Mouse (Mus musculus): ENCODE data around the gene Cox19.

The Cox19 gene

DNA sequence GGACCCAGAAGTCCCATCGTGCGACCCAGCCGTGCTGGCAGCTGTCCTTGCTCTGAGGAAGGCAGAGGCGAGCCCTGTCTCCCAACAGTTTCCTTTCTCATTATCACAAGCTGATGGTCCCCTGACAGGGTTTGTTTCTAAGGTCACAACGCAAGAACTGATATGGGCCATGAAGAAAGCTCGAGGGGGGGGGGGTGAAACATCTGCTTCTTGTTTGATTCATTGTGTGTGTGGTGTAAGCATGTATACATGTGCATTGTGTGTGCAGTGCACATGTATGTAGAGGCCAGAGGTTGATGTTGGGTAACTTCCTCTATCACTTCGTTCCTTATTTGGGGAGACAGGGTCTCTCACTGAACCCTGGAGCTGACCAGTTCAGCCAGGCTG, 23.6 kb downstream of the Cox19 start:
- no peak for DNase-seq (ENCODE audit: low spot score)

DNA sequence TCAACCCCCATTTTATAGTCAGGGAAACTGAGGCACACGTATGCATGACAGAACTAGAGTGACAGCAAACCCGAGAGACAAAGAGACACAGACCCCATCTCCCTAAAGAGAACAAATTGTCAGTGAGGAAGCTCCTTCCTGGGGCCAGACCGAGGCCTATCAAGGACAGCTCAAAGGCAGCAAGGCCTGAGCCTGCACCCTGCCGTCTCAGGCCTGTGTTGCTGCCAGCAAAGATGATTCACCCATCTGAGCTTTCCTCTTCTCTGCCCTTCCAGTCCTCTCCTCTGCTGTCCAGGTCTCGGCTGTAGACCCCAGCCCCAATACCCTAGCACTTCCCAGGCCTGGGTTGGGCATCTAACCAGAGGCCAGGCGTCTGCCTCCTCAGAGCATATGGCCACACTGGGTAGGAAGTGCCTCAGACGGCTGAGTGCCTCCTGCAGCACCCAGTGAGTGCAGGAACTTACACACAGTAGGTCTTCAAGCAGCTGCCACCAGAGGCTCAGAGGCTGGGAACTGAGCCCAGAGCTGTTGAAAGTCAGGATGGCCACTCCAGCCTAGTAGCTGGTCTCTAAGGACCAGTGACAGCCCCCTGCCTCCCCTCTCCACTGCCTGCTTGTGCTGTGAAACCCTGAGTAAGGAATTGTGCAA, 24.1 kb downstream of the Cox19 start:
- DNase-seq (ENCODE audit: low spot score): no peak

DNA sequence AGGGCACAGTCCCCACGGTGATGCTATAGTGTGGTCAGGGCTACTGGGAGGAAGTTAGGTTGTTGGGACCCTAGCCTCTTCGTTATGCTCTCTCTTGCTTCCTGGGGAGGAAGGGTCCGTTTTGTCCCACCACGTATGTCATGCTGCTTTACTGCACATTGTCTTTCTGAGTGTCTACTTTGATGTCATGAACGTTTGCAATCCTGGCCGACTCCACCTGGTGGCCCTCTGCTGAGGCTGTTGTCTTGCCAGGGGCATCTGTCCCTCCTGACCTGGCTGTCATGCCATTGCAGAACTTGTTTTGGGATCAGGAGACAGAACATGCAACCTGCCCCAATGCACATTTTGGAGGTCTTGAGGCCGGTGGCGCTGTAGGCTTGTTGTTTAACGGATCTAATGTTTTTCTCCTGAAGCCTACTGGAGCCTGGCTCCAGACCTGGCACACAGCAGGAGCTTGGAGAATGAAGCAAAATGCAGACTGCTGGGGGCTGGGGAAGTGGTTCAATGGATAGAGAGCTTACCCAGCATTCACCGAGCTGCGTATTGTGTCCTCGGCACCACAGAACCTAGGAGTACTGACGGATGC, 25.0 kb downstream of the Cox19 start:
- DNase-seq (ENCODE audit: low spot score): no peak

DNA sequence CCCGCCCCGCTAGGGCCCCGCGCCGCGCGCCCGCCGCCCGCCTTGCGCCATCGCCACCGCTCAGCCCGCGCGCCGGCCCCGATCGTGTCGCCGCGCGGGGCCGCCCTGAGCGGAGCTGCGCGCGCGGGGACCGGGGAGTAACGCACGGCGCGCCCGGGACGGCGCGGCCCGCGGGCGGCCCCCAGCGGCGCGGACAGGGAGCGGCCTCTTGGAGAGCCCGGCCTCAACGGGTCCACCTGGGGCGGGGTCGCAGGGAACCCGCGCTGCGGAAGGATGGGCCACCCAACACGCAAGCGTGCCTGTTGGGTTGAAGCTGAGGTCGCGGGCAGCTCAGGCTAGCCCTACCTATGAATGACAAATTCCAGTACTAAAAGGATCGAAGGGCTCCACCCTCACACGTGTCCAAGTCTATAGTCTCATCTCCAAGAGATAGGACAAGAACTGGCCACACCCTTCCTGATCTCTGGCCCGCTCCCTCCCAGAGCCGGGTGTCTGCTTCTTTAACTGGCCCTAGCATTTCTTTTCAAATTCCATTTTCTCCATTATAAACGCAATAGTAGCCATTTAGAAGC, 25.7 kb downstream of the Cox19 start, which contains the start of gene Adap1:
TSS of gene Adap1 (minus strand) at position 228 of the 572 bp plus-strand sequence.
- peak; percentile 60 for DNase-seq (ENCODE audit: low spot score)

DNA sequence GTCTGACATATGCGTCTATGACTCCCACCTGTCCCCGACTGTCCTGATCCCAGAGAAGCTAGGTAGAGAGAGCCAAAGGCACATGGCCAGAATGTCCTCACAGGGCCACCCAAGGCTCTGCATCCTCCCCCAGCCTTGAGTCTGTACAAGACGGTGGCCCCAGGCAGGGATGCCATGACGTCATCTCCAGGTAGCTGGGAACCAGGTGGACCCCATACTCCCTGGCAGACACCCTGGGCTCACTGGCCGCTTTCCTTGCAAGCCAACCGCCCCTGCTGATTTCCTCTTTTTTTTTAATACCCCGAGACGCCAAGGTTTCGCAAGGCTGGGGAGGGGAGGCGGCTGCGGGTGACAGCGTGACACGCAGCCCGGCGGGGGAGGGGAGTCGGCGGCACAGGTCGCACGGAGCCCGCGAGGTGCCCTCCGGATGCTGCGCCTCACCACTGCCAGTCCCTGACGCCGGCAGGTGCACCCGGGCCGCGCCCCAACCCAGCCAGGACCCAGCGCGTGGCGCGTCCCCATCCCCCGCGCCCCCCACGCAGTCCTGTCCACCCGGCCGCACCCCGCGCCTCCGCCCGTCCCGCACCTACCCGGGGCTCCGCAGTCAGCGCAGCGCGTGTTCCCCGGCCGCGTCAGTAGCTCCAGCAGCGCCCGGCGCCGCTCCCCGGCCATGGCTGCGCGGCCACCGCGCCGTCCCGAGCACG, 26.4 kb downstream of the Cox19 start:
- DNase-seq (ENCODE audit: low spot score): peak; percentile 39

DNA sequence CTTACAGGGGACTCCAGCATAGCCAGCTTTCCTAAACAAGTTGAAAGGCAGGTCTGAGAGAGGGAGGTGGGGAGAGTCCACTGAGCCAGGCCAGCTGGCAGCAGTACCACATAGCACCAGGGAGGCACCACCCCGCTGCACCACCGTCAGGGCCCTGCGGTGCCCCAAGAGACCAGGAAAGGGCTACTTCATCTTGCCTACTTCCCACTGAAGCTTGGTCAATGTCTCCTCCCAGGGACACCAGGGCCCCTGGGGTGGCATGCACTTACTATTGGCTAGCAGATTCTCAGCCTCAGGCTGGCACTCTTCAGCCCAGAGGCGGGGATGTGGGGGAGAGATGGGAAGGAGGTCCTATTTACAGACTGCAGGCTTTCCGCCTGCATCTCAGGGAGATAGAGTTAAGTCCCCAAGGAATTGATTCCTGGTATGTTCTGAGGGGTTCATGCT, 27.1 kb downstream of the Cox19 start:
- peak; percentile 36 for DNase-seq (ENCODE audit: low spot score)

DNA sequence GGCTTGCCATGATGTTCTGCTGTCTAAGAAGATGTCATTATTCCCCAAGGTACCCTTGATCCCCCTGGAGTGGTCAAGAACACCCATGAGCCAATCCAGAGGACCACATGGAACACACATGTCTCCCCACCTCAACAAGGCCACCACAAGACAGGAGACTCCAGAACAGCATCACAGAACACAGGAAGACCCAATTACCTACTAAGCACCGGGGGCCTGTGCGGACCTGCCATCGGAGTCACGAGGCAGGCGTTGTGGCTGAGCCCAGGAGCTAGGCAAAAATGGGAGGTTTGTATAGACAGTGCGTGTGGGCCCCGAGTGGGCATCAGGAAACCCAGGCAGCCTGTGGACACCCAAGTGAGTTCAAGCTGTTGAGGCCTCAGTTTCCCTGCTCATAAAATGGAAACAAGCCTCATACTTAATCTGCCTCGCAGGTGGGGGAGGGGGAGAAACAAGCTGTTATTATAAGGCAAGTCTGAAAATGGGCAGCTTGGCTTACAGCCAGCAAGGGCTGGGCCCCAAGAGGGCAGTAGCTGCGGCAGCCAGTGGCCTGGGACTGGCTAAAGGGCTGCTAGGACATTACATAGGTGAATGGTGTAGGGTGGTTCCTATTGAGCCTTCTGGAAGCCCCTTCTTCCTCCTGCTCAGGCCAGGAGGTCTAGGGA, 27.8 kb downstream of the Cox19 start:
- peak; percentile 50 for DNase-seq (ENCODE audit: low spot score)

DNA sequence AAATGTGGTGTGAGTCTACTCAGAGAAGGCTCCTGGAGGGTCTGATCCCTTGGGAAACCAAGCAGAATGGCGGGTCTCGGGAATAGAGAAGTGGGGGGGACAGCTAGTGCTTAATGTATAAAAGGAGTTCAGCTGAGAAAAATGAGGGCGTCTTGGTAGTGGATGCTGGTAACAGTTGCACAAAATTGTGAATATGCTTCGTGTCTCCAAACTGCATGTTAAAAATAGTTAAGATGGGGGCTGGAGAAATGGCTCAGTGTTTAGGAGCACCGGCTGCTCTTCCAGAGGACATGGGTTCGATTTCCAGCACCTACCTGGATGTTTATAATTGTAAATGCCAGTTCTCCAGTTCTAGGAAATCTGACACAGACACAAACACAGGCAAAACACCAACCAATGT, 29.9 kb downstream of the Cox19 start:
- DNase-seq (ENCODE audit: low spot score): no peak

DNA sequence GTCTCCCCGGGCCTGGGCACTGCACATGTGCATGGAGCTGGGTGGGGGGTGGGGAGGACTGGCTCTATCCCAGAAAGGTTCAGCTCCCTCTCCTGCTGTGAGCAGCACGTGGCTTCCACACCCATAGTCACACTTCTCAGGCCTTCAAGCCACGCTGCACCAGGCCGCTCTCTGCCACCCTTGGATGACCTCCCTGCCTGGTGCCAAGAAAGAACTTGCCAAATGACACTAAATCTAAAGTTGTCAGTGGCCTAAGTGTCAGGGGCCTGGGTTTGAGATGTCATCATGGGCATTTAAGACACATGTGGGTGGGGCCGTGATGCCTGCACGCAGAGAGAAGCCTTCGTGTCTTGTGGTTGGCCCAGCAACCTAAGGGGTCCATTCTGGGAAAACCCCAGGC, 30.8 kb downstream of the Cox19 start:
- DNase-seq (ENCODE audit: low spot score): no peak

DNA sequence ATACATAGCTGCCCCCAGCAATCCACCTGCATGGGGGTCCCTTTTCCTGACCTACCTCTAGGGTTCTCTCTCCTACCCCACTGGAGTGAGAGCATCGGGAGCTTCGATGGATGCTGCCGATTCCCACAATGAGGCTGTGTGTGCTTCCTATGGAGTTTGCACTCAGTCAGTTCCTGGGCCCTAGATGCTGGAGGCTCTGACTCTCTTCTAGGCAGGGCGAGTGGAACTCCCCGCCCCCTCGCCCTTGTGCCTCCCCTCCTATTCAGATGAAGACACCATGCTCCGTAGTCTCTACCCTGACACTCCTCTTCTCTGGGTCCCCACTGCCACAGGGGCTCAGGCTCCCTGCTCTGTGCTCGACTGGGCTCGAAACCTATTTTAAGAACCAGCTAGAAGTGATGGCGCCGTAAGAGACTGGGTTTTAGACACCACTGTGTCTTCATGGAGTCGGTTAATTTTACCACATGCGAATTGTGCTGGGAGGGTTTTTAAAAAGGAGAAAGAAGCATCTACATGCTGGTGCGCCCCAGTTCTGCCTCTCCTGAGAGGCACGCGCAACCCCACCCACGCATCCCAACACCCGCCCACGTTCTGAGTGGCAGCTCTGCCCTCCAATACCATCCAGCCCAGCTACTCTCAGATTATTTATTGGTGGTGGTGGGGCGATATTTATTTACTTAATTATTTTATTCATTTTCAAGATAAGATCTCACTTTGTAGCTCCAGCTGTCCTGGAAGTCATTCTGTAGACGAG, 33.3 kb downstream of the Cox19 start:
- DNase-seq (ENCODE audit: low spot score): no peak

DNA sequence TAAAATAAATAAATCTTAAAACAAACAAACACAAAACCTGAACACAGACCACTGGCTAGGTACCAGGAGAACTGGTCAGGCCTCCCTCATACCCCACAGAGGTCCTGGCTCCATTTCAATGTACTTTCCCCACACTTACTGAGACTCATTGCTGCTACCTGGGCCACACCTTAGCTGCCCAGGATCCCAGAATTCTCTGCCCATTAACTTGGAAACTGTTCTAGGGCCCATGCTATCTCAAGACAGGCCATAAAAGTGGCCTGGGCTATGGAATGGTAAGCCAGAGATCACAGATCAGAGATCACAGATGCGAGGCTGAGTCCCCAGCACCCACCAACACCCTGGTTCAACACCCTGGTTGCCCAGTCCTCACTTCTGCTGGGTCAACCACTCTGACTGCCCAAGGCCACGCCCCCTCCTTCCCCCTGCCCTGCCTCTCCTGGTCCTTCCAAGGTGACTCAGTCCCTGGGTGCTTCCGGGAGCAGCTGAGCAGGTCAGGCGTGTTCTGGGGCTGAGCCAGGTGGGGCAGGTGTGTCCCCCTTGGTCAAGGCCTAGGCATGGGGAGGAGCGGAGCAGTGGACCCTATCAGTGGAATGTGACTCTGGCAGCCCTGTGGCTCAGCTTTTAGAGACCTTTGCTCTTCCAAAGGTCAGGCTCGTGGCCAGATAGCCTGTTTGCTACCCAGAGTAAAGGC, 34.1 kb downstream of the Cox19 start:
- peak; percentile 86 for DNase-seq (ENCODE audit: low spot score)

DNA sequence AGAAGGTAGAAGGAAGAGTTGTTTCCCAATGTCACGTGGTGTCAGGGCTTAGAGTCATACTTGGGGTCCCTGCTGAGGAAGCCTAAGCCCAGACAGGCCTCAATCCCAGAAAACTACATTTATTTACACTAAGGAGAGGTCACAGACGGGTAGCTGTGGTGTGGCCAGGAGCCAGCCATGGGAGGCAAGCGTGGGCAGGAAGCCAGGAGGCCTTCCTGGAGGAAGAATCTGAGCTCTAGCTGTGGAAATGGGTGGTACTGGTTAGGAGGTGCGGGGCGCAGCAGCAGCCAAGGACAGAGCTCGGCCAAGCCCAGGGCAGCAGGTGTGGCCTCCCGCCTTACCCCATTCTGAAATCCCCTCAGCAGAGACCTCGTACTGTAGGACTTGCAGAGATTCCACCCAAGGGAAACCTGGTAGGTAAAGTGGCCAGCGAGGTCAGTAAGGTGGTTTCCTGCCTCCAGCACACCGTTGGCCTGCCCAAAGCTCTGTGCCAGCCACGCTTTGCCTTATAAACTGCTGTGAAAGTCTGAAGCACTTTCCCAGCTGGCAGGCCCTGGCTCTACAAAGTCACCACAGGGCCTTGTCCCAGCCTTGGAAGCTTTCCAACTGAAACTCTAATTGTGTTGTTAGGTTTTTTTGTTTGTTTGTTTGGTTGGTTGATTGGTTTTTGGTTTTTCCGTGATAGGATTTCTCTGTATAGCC, 36.1 kb downstream of the Cox19 start:
- no peak for DNase-seq (ENCODE audit: low spot score)

DNA sequence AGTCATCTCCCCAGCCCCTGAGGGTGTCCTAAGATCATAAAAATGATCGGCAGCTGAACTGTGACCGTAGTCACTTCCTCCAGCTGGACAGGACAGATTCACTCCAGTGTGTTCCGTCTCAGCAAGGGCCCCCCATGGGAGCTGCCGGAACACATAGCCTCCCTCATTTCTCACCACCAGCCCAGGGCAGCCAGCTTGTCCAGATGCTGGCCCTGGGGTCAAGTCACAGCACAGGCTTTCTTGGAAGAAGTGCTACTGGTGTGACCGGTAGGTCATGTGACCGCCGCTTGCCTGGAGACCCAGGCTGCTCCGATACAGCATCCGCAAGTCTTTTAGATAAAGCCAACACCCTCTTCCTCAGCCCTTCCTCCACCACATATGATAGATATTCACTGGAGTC, 37.7 kb downstream of the Cox19 start:
- DNase-seq (ENCODE audit: low spot score): no peak

DNA sequence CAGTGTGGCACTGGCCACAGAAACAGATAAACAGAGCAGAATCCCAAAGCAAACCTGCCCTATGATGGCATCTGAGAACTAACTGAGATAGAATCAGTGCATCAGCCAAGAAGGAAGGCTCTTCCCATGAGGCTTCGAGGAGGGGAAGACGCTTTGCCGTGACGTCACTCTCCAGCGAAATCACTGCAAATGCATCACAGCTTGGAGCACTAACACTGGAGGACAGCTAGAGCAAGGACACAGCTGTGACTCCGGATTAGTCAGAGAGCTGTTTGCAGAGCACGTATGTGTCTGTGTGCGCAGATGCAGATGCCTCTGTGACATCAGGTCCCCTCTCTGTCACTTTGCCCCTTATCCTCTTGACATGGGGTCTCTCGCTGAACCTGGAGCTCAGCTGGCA, 39.4 kb downstream of the Cox19 start:
- no peak for DNase-seq (ENCODE audit: low spot score)

DNA sequence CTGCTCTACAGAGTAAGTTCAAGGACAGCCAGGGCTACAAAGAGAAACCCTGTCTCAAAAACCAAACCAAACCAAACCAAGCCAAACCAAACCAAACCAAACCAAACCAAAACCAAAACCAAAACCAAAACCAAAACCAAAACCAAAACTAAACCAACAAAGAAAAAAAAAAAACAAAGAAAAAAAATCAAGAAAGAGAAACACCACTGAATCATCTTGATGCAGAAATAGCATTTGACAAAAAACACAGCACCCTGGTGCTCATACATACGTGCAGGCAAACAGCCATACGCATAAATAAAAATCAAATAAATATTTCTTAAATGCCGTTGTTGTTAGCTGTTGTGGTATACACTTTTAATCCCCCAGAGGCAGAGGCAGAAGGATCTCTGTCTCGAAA, 40.7 kb downstream of the Cox19 start:
- DNase-seq (ENCODE audit: low spot score): no peak

DNA sequence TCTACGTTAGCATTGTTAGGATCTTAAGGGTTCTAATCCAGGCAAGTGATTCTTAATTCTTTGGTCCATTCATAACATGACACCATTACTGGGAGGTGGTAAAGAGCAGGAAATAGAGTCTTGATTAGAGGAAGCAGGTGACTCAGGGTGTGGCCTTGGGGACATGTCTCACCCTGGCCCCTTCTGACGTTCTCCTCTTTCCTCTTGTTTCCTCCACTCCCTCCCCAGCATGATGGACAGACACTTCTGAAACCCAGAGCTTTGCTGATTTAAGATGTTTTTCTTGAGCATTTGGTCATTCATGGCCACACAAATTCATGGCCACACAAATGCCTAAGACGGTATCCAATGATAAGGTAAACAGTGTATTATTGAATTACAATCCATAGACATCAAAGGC, 41.3 kb downstream of the Cox19 start:
- no peak for DNase-seq (ENCODE audit: low spot score)

DNA sequence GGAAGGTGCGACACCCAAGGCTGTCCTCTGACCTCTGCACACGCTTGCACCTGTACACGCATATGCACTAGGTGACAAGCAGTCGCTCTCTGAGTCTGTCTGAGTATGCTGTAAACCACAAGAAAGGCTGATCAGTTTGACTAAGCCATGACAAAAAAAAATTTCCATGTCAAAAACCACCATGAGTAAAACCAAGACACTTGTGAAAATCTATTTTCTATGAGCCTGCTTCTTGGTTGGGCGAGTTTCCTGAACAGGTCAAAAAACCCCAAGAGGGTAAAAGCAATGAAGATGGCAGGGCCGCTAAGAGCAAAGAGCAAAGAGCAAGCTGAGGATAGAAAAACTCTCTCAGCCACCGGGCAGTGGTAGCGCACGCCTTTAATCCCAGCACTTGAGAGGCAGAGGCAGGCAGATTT, 47.6 kb downstream of the Cox19 start:
- DNase-seq (ENCODE audit: low spot score): no peak

DNA sequence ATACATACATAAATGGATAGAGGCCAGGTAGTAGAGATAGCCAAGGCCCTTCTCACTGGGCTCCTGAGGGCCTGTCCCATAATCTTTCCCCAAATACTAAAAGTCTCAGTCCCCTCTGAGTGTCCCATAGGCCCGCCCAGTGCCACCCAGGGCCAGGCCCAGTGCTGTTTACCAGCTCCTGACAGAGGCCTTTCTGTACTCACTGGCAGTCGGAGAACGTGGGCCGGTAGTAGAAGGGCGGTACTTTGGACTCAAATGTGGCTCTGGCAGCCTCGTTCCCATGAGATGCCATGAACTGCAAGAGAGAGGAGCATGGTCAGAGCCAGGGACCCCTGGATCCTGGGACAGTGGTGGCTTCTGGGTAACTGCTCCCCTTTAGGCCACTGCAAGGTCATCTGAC, 49.1 kb downstream of the Cox19 start:
- DNase-seq (ENCODE audit: low spot score): no peak

DNA sequence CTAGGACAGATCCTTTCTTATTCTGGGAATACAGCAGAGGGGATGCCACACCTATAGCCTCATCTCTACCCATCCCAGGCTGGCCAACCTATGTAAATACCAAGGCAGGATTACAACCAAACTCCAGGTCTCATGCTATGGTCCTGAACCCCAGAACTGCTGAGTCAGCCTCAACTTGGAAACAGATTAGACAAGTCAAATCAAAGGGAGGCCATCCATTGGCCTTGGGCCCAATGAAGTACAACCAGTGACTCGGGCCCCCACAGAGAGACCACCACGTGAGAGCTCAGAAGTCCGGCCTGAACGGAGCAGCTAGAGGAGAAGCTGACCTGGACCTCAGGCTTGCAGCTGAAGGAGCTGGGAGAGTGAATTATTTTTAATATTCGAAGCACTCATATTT, 53.5 kb downstream of the Cox19 start:
- DNase-seq (ENCODE audit: low spot score): no peak

DNA sequence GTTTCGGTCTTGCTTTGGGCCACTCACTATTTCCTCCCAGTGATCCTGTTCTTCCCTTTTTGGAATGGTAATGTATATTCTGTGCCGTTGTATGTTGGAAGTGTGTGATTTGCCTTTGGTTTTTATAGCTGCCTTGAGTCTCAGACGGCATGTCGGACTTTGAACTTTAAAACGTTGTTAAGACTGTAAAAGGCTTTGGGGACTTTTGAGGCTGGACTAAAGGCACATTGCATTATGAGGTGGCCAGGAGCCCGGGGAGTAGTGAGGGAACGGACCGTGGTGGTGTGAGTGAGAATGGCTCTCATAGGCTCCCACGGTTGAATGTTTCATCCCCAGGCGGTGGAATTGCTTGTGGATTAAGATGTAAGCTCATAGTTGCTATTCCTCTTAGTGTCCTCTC, 54.1 kb downstream of the Cox19 start:
- no peak for DNase-seq (ENCODE audit: low spot score)

DNA sequence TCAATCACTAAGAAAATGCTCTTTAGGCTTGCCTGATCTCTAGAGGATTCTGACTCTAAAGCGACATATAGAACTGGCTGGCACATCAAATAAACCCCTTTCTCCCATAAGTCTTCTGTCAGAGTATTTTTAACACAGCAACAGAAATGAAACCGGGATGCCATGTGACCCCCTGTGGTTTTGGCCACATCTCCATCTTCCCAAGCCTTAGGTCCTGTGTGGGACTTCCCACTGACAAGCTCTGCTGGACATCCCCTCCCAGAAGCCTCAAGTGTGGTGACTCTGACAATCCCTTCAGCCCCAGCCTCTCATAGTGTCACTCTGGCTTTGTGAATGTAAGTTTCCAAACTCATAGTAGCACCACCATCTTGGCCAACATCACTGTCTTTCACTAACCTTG, 57.1 kb downstream of the Cox19 start:
- no peak for DNase-seq (ENCODE audit: low spot score)
